Mouse (Mus musculus): ENCODE results near the gene Card14. TPM values are rescaled to one million over a fixed set of nuclear protein-coding genes. Genes with fewer than 3 reads are reported as not detected.
A peak's percentile ranks its signal among the peaks of the same experiment; 100 is the strongest.
"Not testable (repeated sequence)": the region's sequence is repeated elsewhere in the genome, so short reads cannot be mapped to it uniquely, and the experiment has no call there.

The Card14 gene
- polyA plus RNA-seq, 1 experiment: 0.22 TPM

GRCm38 (mm10) chr11:119281030-119281429 lies 26.5 kb upstream of the Card14 start:
- no peak for DNase-seq (ENCODE audit: low read depth)
- TF ChIP-seq CTCF (IDR thresholded peaks at IDR 0.05; ENCODE audit: borderline replicate concordance, extremely low read depth, insufficient read depth, insufficient read length): no peak
- TF ChIP-seq POLR2A (IDR thresholded peaks at IDR 0.05; ENCODE audit: borderline replicate concordance, extremely low read depth, insufficient read depth, insufficient read length, poor library complexity, severe bottlenecking): no peak

GRCm38 (mm10) chr11:119285791-119286527 lies 21.6 kb upstream of the Card14 start:
- TF ChIP-seq POLR2A (IDR thresholded peaks at IDR 0.05; ENCODE audit: borderline replicate concordance, extremely low read depth, insufficient read depth, insufficient read length, poor library complexity, severe bottlenecking) (no peak), CTCF (IDR thresholded peaks at IDR 0.05; ENCODE audit: borderline replicate concordance, extremely low read depth, insufficient read depth, insufficient read length) (no peak)
- DNase-seq (ENCODE audit: low read depth): peak; percentile 26

- TF ChIP-seq CTCF (IDR thresholded peaks at IDR 0.05; ENCODE audit: borderline replicate concordance, extremely low read depth, insufficient read depth, insufficient read length) (no peak), POLR2A (IDR thresholded peaks at IDR 0.05; ENCODE audit: borderline replicate concordance, extremely low read depth, insufficient read depth, insufficient read length, poor library complexity, severe bottlenecking) (no peak)
- no peak for DNase-seq (ENCODE audit: low read depth)
Observed at GRCm38 (mm10) chr11:119287207-119287992, 20.2 kb upstream of the Card14 start.

DNA sequence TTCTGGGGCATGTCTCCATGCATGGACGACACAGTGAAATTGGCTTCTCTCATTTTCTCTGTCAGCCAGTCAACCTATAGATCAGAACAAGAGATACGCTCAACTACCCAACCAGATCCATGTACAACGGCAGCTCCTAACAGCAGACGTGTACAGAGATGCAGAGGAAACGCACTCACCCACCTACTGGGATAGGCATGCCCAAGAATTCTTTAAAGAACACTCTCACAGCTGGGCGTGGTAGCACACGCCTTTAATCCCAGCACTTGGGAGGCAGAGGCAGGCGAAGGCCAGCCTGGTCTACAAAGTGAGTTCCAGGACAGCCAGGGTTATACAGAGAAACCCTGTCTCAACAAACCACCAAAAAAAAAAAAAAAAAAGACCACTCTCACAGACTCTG lies 14.7 kb upstream of the Card14 start:
- DNase-seq (ENCODE audit: low read depth): not testable (repeated sequence)

GRCm38 (mm10) chr11:119297996-119298395 lies 9.6 kb upstream of the Card14 start:
- TF ChIP-seq CTCF (IDR thresholded peaks at IDR 0.05; ENCODE audit: borderline replicate concordance, extremely low read depth, insufficient read depth, insufficient read length): no peak
- no peak for TF ChIP-seq POLR2A (IDR thresholded peaks at IDR 0.05; ENCODE audit: borderline replicate concordance, extremely low read depth, insufficient read depth, insufficient read length, poor library complexity, severe bottlenecking)
- no peak for DNase-seq (ENCODE audit: low read depth)

DNA sequence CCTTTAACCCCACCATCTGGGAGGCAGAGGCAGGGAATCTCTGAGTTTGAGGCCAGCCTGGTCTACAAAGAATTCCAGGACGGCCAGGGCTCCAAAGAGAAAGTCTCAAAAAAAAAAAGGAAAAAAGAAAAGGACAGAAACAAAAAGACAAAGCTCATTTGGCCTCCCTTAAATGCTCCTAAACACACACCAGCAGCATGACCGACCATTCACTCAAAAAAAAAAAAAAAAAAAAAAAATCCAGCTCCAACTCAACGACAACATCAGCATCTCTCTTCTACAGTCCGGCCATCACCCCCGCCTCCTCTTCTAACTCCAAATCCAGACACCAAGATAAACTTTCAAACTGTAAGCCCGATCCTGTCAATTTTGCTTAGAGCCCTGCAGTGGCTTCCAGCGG lies 8.7 kb upstream of the Card14 start:
- TF ChIP-seq CTCF (IDR thresholded peaks at IDR 0.05; ENCODE audit: borderline replicate concordance, extremely low read depth, insufficient read depth, insufficient read length): no peak
- no peak for TF ChIP-seq POLR2A (IDR thresholded peaks at IDR 0.05; ENCODE audit: borderline replicate concordance, extremely low read depth, insufficient read depth, insufficient read length, poor library complexity, severe bottlenecking)
- DNase-seq (ENCODE audit: low read depth): no peak

DNA sequence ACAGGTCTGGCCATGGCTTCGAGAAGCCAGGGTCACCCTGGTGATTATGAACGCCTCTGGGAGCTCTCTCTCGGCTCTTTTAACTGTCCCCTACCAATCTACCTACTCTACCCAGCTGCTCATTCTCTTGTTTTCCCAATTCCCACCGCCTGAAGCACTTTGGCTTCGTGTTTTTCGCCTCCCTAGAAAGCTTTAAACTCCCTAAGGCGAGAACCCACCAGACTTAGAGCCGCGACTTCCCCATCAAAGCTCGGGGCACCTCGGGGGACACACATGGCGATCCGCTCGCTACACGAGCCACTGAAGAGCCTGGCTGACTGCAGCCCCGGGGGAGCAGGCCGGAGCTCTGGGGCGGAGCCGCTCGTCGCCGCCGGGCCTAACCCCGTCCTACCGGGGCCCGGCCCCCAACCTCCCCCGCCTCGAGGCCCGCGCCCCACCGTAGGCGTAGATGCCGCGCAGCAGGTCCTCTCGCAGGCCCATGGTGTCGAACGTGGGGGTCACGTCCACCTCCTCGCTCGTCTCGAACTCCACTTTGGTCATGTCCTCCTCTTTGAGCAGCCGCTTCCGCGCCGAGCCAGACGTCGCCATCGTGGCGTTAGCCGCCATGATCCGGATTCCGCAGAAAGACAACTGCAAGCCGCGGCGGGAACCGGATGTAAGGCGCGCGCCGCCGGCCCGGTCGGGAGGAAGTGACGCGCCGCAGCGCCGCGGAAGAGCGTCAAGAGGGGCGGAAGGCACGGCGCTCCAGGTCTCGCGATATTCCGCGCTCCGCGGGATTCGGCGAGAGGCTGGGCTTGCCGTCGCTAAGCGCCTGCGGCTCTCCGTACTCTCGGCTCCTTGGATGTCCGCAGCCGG lies 8.0 kb upstream of the Card14 start, which contains the start of gene Eif4a3:
Gene Eif4a3, minus strand, starts transcription at position 699 of the 855 bp plus-strand sequence.
- peak; percentile 99 for DNase-seq (ENCODE audit: low read depth)
- TF ChIP-seq CTCF (IDR thresholded peaks at IDR 0.05; ENCODE audit: borderline replicate concordance, extremely low read depth, insufficient read depth, insufficient read length) (no peak), POLR2A (IDR thresholded peaks at IDR 0.05; ENCODE audit: borderline replicate concordance, extremely low read depth, insufficient read depth, insufficient read length, poor library complexity, severe bottlenecking) (peak; percentile 68; the same call in 1 of the 2 replicates)

- DNase-seq (ENCODE audit: low read depth): no peak
- TF ChIP-seq POLR2A (IDR thresholded peaks at IDR 0.05; ENCODE audit: borderline replicate concordance, extremely low read depth, insufficient read depth, insufficient read length, poor library complexity, severe bottlenecking) (no peak), CTCF (IDR thresholded peaks at IDR 0.05; ENCODE audit: borderline replicate concordance, extremely low read depth, insufficient read depth, insufficient read length) (no peak)
Observed at GRCm38 (mm10) chr11:119300246-119300935, 7.2 kb upstream of the Card14 start.

DNA sequence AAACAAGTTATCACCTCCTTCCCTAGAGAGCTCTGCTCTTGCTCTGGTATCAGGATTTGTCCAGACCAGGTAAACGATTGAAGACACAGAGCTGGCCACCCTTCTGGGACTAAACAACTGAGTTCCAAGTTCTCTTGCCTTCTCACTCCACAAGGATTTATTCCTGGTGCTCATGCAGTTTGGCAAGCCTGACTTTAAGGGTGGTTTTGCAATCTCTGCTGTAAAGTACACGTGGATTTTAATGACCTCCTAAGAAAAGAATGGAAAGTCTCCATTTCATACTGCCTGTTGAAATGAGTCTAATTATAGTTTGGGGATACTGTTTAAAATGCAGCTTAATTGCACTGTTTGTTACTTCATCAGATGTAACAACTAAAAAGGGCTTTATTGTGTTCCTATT lies 6.6 kb upstream of the Card14 start:
- no peak for DNase-seq (ENCODE audit: low read depth)
- TF ChIP-seq POLR2A (IDR thresholded peaks at IDR 0.05; ENCODE audit: borderline replicate concordance, extremely low read depth, insufficient read depth, insufficient read length, poor library complexity, severe bottlenecking) (no peak), CTCF (IDR thresholded peaks at IDR 0.05; ENCODE audit: borderline replicate concordance, extremely low read depth, insufficient read depth, insufficient read length) (no peak)

DNA sequence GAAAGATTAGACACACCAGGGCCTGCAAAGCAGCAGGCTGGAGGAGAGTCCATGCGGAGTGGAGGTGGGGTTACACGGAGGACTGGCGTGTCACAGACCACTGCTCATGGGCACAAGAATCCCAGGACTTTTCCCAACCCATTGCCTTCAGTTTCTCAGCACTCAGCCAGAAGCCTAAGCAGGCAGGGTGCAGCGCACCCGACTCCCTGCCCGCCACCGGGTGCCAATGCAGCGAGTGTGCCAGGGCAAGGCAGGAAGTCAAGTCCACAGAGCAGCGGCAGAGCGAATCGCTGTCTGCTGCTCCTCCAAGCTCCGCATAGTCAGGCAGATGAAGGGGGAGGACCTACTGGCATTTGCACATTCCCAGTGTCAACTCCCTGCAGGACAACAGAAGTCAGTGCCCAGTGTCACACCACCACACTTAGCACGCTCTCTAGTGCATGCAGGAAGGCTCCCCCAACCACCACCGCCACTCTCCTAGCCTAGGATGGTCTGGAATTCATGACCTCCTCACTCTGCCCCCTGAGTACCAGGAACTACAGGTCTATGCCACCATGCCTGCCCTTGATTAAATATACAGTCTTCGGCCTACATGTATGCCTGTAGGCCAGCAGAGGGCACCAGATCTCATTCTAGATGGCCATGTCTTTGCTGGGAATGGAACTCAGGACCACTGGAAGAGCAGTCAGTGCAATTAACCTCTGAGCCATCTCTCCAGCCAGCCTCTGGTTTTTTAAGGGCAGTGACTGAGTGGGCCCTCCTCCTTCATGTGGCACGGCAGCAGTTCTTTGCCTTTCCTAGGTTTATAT lies 2.5 kb upstream of the Card14 start:
- TF ChIP-seq POLR2A (IDR thresholded peaks at IDR 0.05; ENCODE audit: borderline replicate concordance, extremely low read depth, insufficient read depth, insufficient read length, poor library complexity, severe bottlenecking) (no peak), CTCF (IDR thresholded peaks at IDR 0.05; ENCODE audit: borderline replicate concordance, extremely low read depth, insufficient read depth, insufficient read length) (peak; percentile 73; the same call in 1 of the 2 replicates)
- DNase-seq (ENCODE audit: low read depth): peak; percentile 74

All from brain, embryonic 14.5 days (tissue).